Comparison of ENCODE assay signal across 13 mouse cellular contexts in genomic region chr2:161064836-161065235, GRCm38 (mm10).
"Had no signal": no experiment of that assay in that cellular context is flagged by ENCODE, and none has a peak within 500 bp of the region (broad histone marks: within the 10 kb centered on the region; RNA-seq: fewer than 3 reads in every experiment).

No protein-coding gene starts in this region.

- H3K4me3 ChIP-seq: limb, embryonic 15.5 days; midbrain, embryonic 10.5 days; neural tube, embryonic 13.5 days; stomach, embryonic 15.5 days had no signal

- DNase-seq: kidney, adult 11 months; kidney, postnatal 10 days; layer of hippocampus, postnatal 36 days; lung, embryonic 14.5 days; lung, postnatal 10 days; lung, postnatal 4 days; right cerebral cortex, postnatal 14 days; thymus, postnatal 4 days had no signal

- H3K27me3 ChIP-seq: limb, embryonic 15.5 days; neural tube, embryonic 13.5 days; stomach, embryonic 15.5 days had no signal

- H3K4me1 ChIP-seq: neural tube, embryonic 13.5 days; stomach, embryonic 15.5 days had no signal

- H3K27ac ChIP-seq: limb, embryonic 15.5 days; midbrain, embryonic 10.5 days; neural tube, embryonic 13.5 days; stomach, embryonic 15.5 days had no signal

- H3K9me3 ChIP-seq: limb, embryonic 15.5 days; midbrain, embryonic 10.5 days; neural tube, embryonic 13.5 days; stomach, embryonic 15.5 days had no signal

- H3K36me3 ChIP-seq: stomach, embryonic 15.5 days had no signal

- H3K4me2 ChIP-seq: limb, embryonic 15.5 days; lung, embryonic 14.5 days; neural tube, embryonic 13.5 days; stomach, embryonic 15.5 days had no signal

- H3K9ac ChIP-seq: limb, embryonic 15.5 days; lung, embryonic 14.5 days; neural tube, embryonic 13.5 days; stomach, embryonic 15.5 days had no signal

- ATAC-seq: midbrain, embryonic 16.5 days had no signal
